Mouse (Mus musculus) kidney, embryonic 15.5 days (tissue): ENCODE measurements at regions not wholly inside any gene's neighbourhood (a gene's known extent, or its start where the extent isn't known, plus 50 kb on each side); places are given as distances from the start of the nearest gene placed in this dataset.
A peak's percentile ranks its signal among the peaks of the same experiment; 100 is the strongest.

Experiments used
- ATAC-seq: fragments of 200-750 bp; cut with Nextera tagmentation; replicated peaks from 2 replicates; pipeline ENCODE4 v1.8.0; 2017; ENCODE audit warnings: moderate TSS enrichment; ENCODE audit not compliant: low FRiP score
- H3K27ac ChIP-seq: fragments of 300-500 bp; sonication (generic); 2 replicates; pipeline ENCODE4 v1.5.1; 2015; ENCODE audit warnings: mild to moderate bottlenecking, inconsistent platforms
- H3K27me3 ChIP-seq: fragments of 300-500 bp; sonication (generic); 2 replicates; pipeline ENCODE4 v1.6.1; 2015; ENCODE audit warnings: inconsistent platforms
- H3K36me3 ChIP-seq: fragments of 300-500 bp; sonication (generic); 2 replicates; pipeline ENCODE4 v1.6.1; 2015; ENCODE audit warnings: inconsistent platforms
- H3K4me1 ChIP-seq: fragments of 300-500 bp; sonication (generic); 2 replicates; pipeline ENCODE4 v1.6.1; 2015; ENCODE audit warnings: inconsistent platforms
- H3K4me2 ChIP-seq: fragments of 300-500 bp; sonication (generic); 2 replicates; pipeline ENCODE4 v1.6.1; 2015; ENCODE audit warnings: moderate library complexity, mild to moderate bottlenecking, inconsistent platforms
- H3K4me3 ChIP-seq: fragments of 300-500 bp; sonication (generic); replicated peaks from 2 replicates; pipeline ENCODE4 v1.5.1; 2015; ENCODE audit warnings: mild to moderate bottlenecking, inconsistent platforms
- H3K9ac ChIP-seq: fragments of 300-500 bp; sonication (generic); 2 replicates; pipeline ENCODE4 v1.6.1; 2015; ENCODE audit warnings: mild to moderate bottlenecking, inconsistent platforms
- H3K9me3 ChIP-seq: fragments of 300-500 bp; sonication (generic); replicated peaks from 2 replicates; pipeline ENCODE4 v1.6.1; 2016; ENCODE audit warnings: inconsistent platforms
- WGBS: fragments of 180-500 bp; shearing (Covaris S2); methylation state at CpG from one replicate; pipeline ENCODE4 v1.1.7; 2015; ENCODE audit warnings: mixed read lengths; 5-methylcytosine and 5-hydroxymethylcytosine counted together

GRCm38 (mm10) chr5:73804556-73805230, 153.5 kb downstream of the Spata18 start:
- H3K9ac ChIP-seq, result no peak overlapping the region
- H3K4me1 ChIP-seq, result no peaks in the 10 kb centered on the region
- H3K36me3 ChIP-seq, result no peaks in the 10 kb centered on the region
- no peak; the same call in 1 of the 2 replicates for ATAC-seq
- H3K27ac ChIP-seq, result no peak overlapping the region
- 74% methylated on average over 4 of the region's 4 CpGs for WGBS
- H3K27me3 ChIP-seq, result no peaks in the 10 kb centered on the region
- H3K4me3 ChIP-seq, result no peak overlapping the region
- no peaks in the 10 kb centered on the region; the same call in 1 of the 2 replicates for H3K9me3 ChIP-seq
- no peak overlapping the region for H3K4me2 ChIP-seq

- Histone ChIP-seq H3K9ac (no peak overlapping the region), H3K9me3 (no peaks in the 10 kb centered on the region; the same call in 1 of the 2 replicates), H3K36me3 (no peaks in the 10 kb centered on the region), H3K27ac (peak overlapping the region; percentile 62), H3K4me2 (no peak overlapping the region), H3K4me3 (no peak overlapping the region), H3K27me3 (no peaks in the 10 kb centered on the region), H3K4me1 (0 out of 2 replicates have a peak, but pooled peaks cover 5% of the 10 kb centered on the region)
- 30% methylated on average over 3 of the region's 3 CpGs for WGBS
- ATAC-seq, result peak; percentile 78
Observed at GRCm38 (mm10) chr5:73810660-73811059, 159.5 kb downstream of the Spata18 start.

GRCm38 (mm10) chr5:73811094-73811521, 159.9 kb downstream of the Spata18 start:
- peak; percentile 91 for ATAC-seq
- 18% methylated on average over 3 of the region's 3 CpGs for WGBS
- Histone ChIP-seq H3K4me3 (no peak overlapping the region), H3K4me1 (0 out of 2 replicates have a peak, but pooled peaks cover 5% of the 10 kb centered on the region), H3K4me2 (no peak overlapping the region), H3K27ac (no peak overlapping the region; the same call in 1 of the 2 replicates), H3K27me3 (no peaks in the 10 kb centered on the region), H3K9me3 (no peaks in the 10 kb centered on the region; the same call in 1 of the 2 replicates), H3K9ac (no peak overlapping the region), H3K36me3 (no peaks in the 10 kb centered on the region)

GRCm38 (mm10) chr5:73815752-73816151, 164.6 kb downstream of the Spata18 start:
- ATAC-seq, result no peak
- Histone ChIP-seq H3K4me3 (no peak overlapping the region), H3K4me2 (no peak overlapping the region), H3K9me3 (no peaks in the 10 kb centered on the region), H3K27ac (no peak overlapping the region), H3K9ac (no peak overlapping the region), H3K36me3 (no peaks in the 10 kb centered on the region), H3K27me3 (no peaks in the 10 kb centered on the region), H3K4me1 (0 out of 2 replicates have a peak, but pooled peaks cover 2% of the 10 kb centered on the region)
- 97% methylated on average over 5 of the region's 5 CpGs for WGBS

- Histone ChIP-seq H3K27ac (no peak overlapping the region), H3K36me3 (no peaks in the 10 kb centered on the region), H3K4me2 (no peak overlapping the region), H3K9ac (no peak overlapping the region), H3K4me3 (no peak overlapping the region), H3K4me1 (peaks cover 3% of the 10 kb centered on the region), H3K27me3 (no peaks in the 10 kb centered on the region), H3K9me3 (no peaks in the 10 kb centered on the region)
- ATAC-seq, result no peak
- 94% methylated on average over 1 of the region's 1 CpGs for WGBS
Observed at GRCm38 (mm10) chr5:73817180-73817579, 166.0 kb downstream of the Spata18 start.

GRCm38 (mm10) chr5:73821956-73822545, 170.9 kb downstream of the Spata18 start:
- Histone ChIP-seq H3K9me3 (no peaks in the 10 kb centered on the region), H3K9ac (no peak overlapping the region), H3K36me3 (no peaks in the 10 kb centered on the region), H3K4me3 (no peak overlapping the region), H3K27me3 (no peaks in the 10 kb centered on the region), H3K27ac (no peak overlapping the region), H3K4me2 (no peak overlapping the region), H3K4me1 (peaks cover 9% of the 10 kb centered on the region)
- 57% methylated on average over 19 of the region's 19 CpGs for WGBS
- no peak for ATAC-seq

- WGBS, result 84% methylated on average over 5 of the region's 5 CpGs
- no peak overlapping the region for H3K27ac ChIP-seq
Observed at GRCm38 (mm10) chr5:73823421-73823820, 172.2 kb downstream of the Spata18 start.

GRCm38 (mm10) chr5:73826941-73827340, 175.8 kb downstream of the Spata18 start:
- Histone ChIP-seq H3K9ac (no peak overlapping the region), H3K9me3 (no peaks in the 10 kb centered on the region), H3K4me3 (no peak overlapping the region), H3K4me2 (no peak overlapping the region), H3K36me3 (no peaks in the 10 kb centered on the region), H3K4me1 (peaks cover 8% of the 10 kb centered on the region), H3K27me3 (no peaks in the 10 kb centered on the region), H3K27ac (no peak overlapping the region)
- ATAC-seq, result no peak
- WGBS, result 86% methylated on average over 4 of the region's 4 CpGs

More at GRCm38 (mm10) chr5:73823421-73823820, 172.2 kb downstream of the Spata18 start:
- peaks cover 9% of the 10 kb centered on the region for H3K4me1 ChIP-seq
- H3K4me2 ChIP-seq, result no peak overlapping the region
- no peak for ATAC-seq
- no peak overlapping the region for H3K4me3 ChIP-seq
- no peaks in the 10 kb centered on the region for H3K27me3 ChIP-seq
- H3K36me3 ChIP-seq, result no peaks in the 10 kb centered on the region
- no peaks in the 10 kb centered on the region for H3K9me3 ChIP-seq
- no peak overlapping the region for H3K9ac ChIP-seq

GRCm38 (mm10) chr5:73833721-73834120, 182.5 kb downstream of the Spata18 start:
- no peaks in the 10 kb centered on the region for H3K9me3 ChIP-seq
- H3K27ac ChIP-seq, result no peak overlapping the region
- no peaks in the 10 kb centered on the region for H3K36me3 ChIP-seq
- no peaks in the 10 kb centered on the region for H3K4me1 ChIP-seq
- WGBS, result 89% methylated on average over 1 of the region's 1 CpGs
- no peak overlapping the region for H3K4me3 ChIP-seq
- no peak for ATAC-seq
- no peak overlapping the region for H3K9ac ChIP-seq
- H3K4me2 ChIP-seq, result no peak overlapping the region
- no peaks in the 10 kb centered on the region for H3K27me3 ChIP-seq

GRCm38 (mm10) chr5:73843776-73844175, 192.6 kb downstream of the Spata18 start:
- Histone ChIP-seq H3K27ac (no peak overlapping the region), H3K4me3 (no peak overlapping the region), H3K27me3 (no peaks in the 10 kb centered on the region), H3K4me2 (no peak overlapping the region), H3K4me1 (peaks cover 7% of the 10 kb centered on the region; the same call in 1 of the 2 replicates), H3K9me3 (no peaks in the 10 kb centered on the region), H3K36me3 (no peaks in the 10 kb centered on the region), H3K9ac (no peak overlapping the region)
- ATAC-seq, result no peak
- WGBS, result 76% methylated on average over 3 of the region's 3 CpGs

GRCm38 (mm10) chr5:73846096-73846782, 195.1 kb downstream of the Spata18 start:
- Histone ChIP-seq H3K4me3 (no peak overlapping the region), H3K4me2 (no peak overlapping the region), H3K4me1 (peaks cover 7% of the 10 kb centered on the region; the same call in 1 of the 2 replicates), H3K27me3 (no peaks in the 10 kb centered on the region), H3K9ac (no peak overlapping the region), H3K27ac (peak overlapping the region; percentile 56; the same call in 1 of the 2 replicates), H3K9me3 (no peaks in the 10 kb centered on the region), H3K36me3 (no peaks in the 10 kb centered on the region)
- WGBS, result 61% methylated on average over 12 of the region's 12 CpGs
- no peak for ATAC-seq

GRCm38 (mm10) chr5:73846783-73847151, 195.6 kb downstream of the Spata18 start:
- Histone ChIP-seq H3K36me3 (no peaks in the 10 kb centered on the region), H3K4me1 (peaks cover 7% of the 10 kb centered on the region; the same call in 1 of the 2 replicates), H3K9ac (no peak overlapping the region), H3K27me3 (no peaks in the 10 kb centered on the region), H3K27ac (peak overlapping the region; percentile 74), H3K9me3 (no peaks in the 10 kb centered on the region), H3K4me2 (no peak overlapping the region), H3K4me3 (no peak overlapping the region)
- no peak for ATAC-seq
- 59% methylated on average over 6 of the region's 6 CpGs for WGBS
